Mouse (Mus musculus): ENCODE measurements around the gene Gpr141. TPM values are rescaled to one million over a fixed set of nuclear protein-coding genes. Genes with fewer than 3 reads are reported as not detected.
"Not testable (repeated sequence)": the region's sequence is repeated elsewhere in the genome, so short reads cannot be mapped to it uniquely, and the experiment has no call there.

The Gpr141 gene
- polyA plus RNA-seq, 1 experiment from 2014 or later: 0.19 TPM

GRCm38 (mm10) chr13:19794942-19795341 is 29.1 kb downstream of the Gpr141 start:
- 93% methylated on average over 3 of the region's 3 CpGs for WGBS
- Histone ChIP-seq H3K27me3 (replicated peaks; ENCODE audit: low read depth, poor library complexity, severe bottlenecking) (no peaks in the 10 kb centered on the region), H3K4me3 (no peak overlapping the region), H3K36me3 (replicated peaks) (no peaks in the 10 kb centered on the region), H3K4me1 (no peaks in the 10 kb centered on the region), H3K27ac (replicated peaks) (no peak overlapping the region), H3K9me3 (no peaks in the 10 kb centered on the region)
- DNase-seq (ENCODE audit: low spot score): no peak

DNA sequence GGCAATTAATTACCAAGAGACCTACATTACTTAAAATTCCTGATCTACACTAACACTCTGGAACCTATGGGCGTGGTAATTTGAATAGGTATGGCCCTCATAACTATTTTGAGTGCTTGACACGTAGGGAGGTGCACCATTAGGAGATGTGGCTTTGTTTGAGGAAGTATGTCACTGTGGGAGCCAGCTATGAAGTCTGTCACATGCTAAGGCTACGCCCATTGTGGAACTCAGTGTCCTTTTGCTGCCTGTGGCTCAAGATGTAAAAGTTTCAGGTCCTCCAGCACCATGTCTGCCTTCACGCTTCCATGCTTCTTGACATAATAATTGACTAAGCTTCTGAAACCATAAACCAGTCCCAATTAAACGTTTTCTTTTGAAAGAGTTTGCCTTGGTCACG is 29.6 kb downstream of the Gpr141 start:
- no peaks in the 10 kb centered on the region for H3K4me1 ChIP-seq
- no peak overlapping the region for H3K27ac ChIP-seq (replicated peaks)
- no peaks in the 10 kb centered on the region for H3K9me3 ChIP-seq
- no peak for DNase-seq (ENCODE audit: low spot score)
- no peaks in the 10 kb centered on the region for H3K36me3 ChIP-seq (replicated peaks)
- no peaks in the 10 kb centered on the region for H3K27me3 ChIP-seq (replicated peaks; ENCODE audit: low read depth, poor library complexity, severe bottlenecking)
- H3K4me3 ChIP-seq: no peak overlapping the region
- 74% methylated on average over 6 of the region's 6 CpGs for WGBS

- whole genome bisulfite sequencing: 82% methylated on average over 4 of the region's 4 CpGs
- Histone ChIP-seq H3K9me3 (no peaks in the 10 kb centered on the region), H3K36me3 (replicated peaks) (no peaks in the 10 kb centered on the region), H3K4me1 (no peaks in the 10 kb centered on the region), H3K4me3 (no peak overlapping the region), H3K27me3 (replicated peaks; ENCODE audit: low read depth, poor library complexity, severe bottlenecking) (no peaks in the 10 kb centered on the region), H3K27ac (replicated peaks) (no peak overlapping the region)
- DNase-seq (ENCODE audit: low spot score): no peak
Observed at GRCm38 (mm10) chr13:19793761-19794160, 30.3 kb downstream of the Gpr141 start.

- H3K36me3 ChIP-seq (replicated peaks); H3K27ac ChIP-seq (replicated peaks); H3K9me3 ChIP-seq; DNase-seq (ENCODE audit: low spot score); H3K4me3 ChIP-seq; H3K4me1 ChIP-seq; H3K27me3 ChIP-seq (replicated peaks; ENCODE audit: low read depth, poor library complexity, severe bottlenecking): not testable (repeated sequence)
- WGBS: 47% methylated on average over 1 of the region's 1 CpGs
Observed at GRCm38 (mm10) chr13:19787946-19788345, 36.1 kb downstream of the Gpr141 start.

DNA sequence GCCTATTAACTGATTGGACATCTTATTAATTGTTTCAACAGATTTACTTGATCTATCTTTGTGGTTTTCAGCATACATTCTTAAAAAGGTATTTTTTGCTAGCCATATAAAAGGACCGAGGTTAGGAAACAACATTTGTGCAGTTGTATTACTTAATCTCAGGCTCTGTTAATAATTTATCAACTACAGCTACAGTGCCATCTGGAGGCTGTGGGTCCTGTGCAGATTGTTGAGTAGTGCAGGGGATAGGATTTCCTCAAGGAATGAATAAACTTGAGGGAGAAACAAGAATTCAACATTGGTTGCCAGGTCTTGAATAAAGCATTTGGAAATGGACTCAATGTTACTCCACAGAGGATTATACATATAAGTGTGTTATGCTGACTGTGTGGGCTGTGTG is 53.9 kb downstream of the Gpr141 start:
- no peak for DNase-seq (ENCODE audit: low spot score)
- H3K27ac ChIP-seq (replicated peaks): no peak overlapping the region
- WGBS: 93% methylated on average over 1 of the region's 1 CpGs
- H3K27me3 ChIP-seq (replicated peaks; ENCODE audit: low read depth, poor library complexity, severe bottlenecking): no peaks in the 10 kb centered on the region
- H3K9me3 ChIP-seq: no peaks in the 10 kb centered on the region
- no peak overlapping the region for H3K4me3 ChIP-seq
- H3K4me1 ChIP-seq: no peaks in the 10 kb centered on the region
- H3K36me3 ChIP-seq (replicated peaks): no peaks in the 10 kb centered on the region

GRCm38 (mm10) chr13:19767202-19767601 is 56.9 kb downstream of the Gpr141 start:
- Histone ChIP-seq H3K9me3 (no peaks in the 10 kb centered on the region), H3K4me1 (no peaks in the 10 kb centered on the region), H3K36me3 (replicated peaks) (no peaks in the 10 kb centered on the region), H3K27ac (replicated peaks) (no peak overlapping the region), H3K4me3 (no peak overlapping the region), H3K27me3 (replicated peaks; ENCODE audit: low read depth, poor library complexity, severe bottlenecking) (no peaks in the 10 kb centered on the region)
- no peak for DNase-seq (ENCODE audit: low spot score)
- WGBS: 76% methylated on average over 2 of the region's 2 CpGs

GRCm38 (mm10) chr13:19764276-19764675 is 59.8 kb downstream of the Gpr141 start:
- H3K27ac ChIP-seq (replicated peaks): no peak overlapping the region
- DNase-seq (ENCODE audit: low spot score): no peak
- no peaks in the 10 kb centered on the region for H3K9me3 ChIP-seq
- WGBS: 89% methylated on average over 4 of the region's 4 CpGs
- H3K36me3 ChIP-seq (replicated peaks): no peaks in the 10 kb centered on the region
- no peaks in the 10 kb centered on the region for H3K4me1 ChIP-seq
- H3K4me3 ChIP-seq: no peak overlapping the region
- H3K27me3 ChIP-seq (replicated peaks; ENCODE audit: low read depth, poor library complexity, severe bottlenecking): no peaks in the 10 kb centered on the region

GRCm38 (mm10) chr13:19763211-19763610 is 60.8 kb downstream of the Gpr141 start:
- H3K27ac ChIP-seq (replicated peaks): no peak overlapping the region
- H3K4me1 ChIP-seq: no peaks in the 10 kb centered on the region
- no peaks in the 10 kb centered on the region for H3K27me3 ChIP-seq (replicated peaks; ENCODE audit: low read depth, poor library complexity, severe bottlenecking)
- 92% methylated on average over 1 of the region's 1 CpGs for WGBS
- DNase-seq (ENCODE audit: low spot score): no peak
- no peaks in the 10 kb centered on the region for H3K9me3 ChIP-seq
- H3K36me3 ChIP-seq (replicated peaks): no peaks in the 10 kb centered on the region
- no peak overlapping the region for H3K4me3 ChIP-seq

DNA sequence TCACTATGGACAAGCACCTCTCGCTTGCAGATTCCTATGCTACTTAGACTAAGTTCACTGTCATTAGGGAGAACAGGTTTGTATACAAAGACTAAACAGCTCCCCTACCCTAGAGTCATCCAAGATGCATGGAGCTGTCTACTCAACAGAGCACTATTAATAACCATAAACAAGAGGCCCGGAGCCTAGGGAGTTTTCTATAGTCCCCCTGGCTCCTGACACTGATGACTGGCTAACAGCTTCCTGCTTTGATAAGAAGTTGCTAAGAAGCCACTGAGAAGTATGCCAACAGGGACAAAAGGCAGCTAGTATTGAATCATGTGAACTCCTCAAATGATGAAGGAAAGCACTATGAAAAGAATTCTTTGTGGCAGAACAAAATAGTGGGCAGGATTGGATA is 78.3 kb downstream of the Gpr141 start:
- Histone ChIP-seq H3K27me3 (replicated peaks; ENCODE audit: low read depth, poor library complexity, severe bottlenecking) (no peaks in the 10 kb centered on the region), H3K36me3 (replicated peaks) (no peaks in the 10 kb centered on the region), H3K4me3 (no peak overlapping the region), H3K4me1 (no peaks in the 10 kb centered on the region), H3K9me3 (no peaks in the 10 kb centered on the region), H3K27ac (replicated peaks) (no peak overlapping the region)
- no peak for DNase-seq (ENCODE audit: low spot score)
- 79% methylated on average over 2 of the region's 2 CpGs for WGBS

DNA sequence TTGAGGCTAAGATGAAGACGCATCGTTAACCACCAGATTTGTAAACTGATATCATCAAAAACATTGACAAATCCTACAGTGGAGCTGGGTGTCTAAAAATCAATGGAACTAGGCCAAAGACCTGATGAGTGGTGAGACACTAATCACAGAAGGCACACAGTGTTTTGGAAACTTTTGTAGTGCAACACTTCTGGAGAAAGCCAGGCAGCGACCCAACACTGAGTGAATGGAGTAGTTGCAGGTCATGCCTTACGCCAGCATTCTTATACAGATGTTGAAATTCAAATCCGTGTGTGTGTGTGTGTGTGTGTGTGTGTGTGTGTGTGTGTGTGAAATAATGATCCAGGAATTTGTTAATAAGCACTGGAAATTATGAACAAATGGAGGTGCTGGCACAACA is 79.5 kb downstream of the Gpr141 start:
- H3K4me3 ChIP-seq: no peak overlapping the region
- no peak overlapping the region for H3K27ac ChIP-seq (replicated peaks)
- no peak for DNase-seq (ENCODE audit: low spot score)
- H3K4me1 ChIP-seq: no peaks in the 10 kb centered on the region
- no peaks in the 10 kb centered on the region for H3K27me3 ChIP-seq (replicated peaks; ENCODE audit: low read depth, poor library complexity, severe bottlenecking)
- no peaks in the 10 kb centered on the region for H3K36me3 ChIP-seq (replicated peaks)
- H3K9me3 ChIP-seq: no peaks in the 10 kb centered on the region
- 89% methylated on average over 5 of the region's 5 CpGs for WGBS

GRCm38 (mm10) chr13:19734597-19734996 is 89.5 kb downstream of the Gpr141 start:
- DNase-seq (ENCODE audit: low spot score): no peak
- Histone ChIP-seq H3K27me3 (replicated peaks; ENCODE audit: low read depth, poor library complexity, severe bottlenecking) (no peaks in the 10 kb centered on the region), H3K36me3 (replicated peaks) (no peaks in the 10 kb centered on the region), H3K9me3 (no peaks in the 10 kb centered on the region), H3K4me3 (no peak overlapping the region), H3K4me1 (no peaks in the 10 kb centered on the region), H3K27ac (replicated peaks) (no peak overlapping the region)
- WGBS: 87% methylated on average over 5 of the region's 5 CpGs

GRCm38 (mm10) chr13:19730826-19731225 is 93.2 kb downstream of the Gpr141 start:
- DNase-seq (ENCODE audit: low spot score): no peak
- no peaks in the 10 kb centered on the region for H3K36me3 ChIP-seq (replicated peaks)
- 87% methylated on average over 2 of the region's 2 CpGs for WGBS
- no peaks in the 10 kb centered on the region for H3K9me3 ChIP-seq
- H3K27ac ChIP-seq (replicated peaks): no peak overlapping the region
- no peaks in the 10 kb centered on the region for H3K27me3 ChIP-seq (replicated peaks; ENCODE audit: low read depth, poor library complexity, severe bottlenecking)
- H3K4me3 ChIP-seq: no peak overlapping the region
- H3K4me1 ChIP-seq: no peaks in the 10 kb centered on the region

DNA sequence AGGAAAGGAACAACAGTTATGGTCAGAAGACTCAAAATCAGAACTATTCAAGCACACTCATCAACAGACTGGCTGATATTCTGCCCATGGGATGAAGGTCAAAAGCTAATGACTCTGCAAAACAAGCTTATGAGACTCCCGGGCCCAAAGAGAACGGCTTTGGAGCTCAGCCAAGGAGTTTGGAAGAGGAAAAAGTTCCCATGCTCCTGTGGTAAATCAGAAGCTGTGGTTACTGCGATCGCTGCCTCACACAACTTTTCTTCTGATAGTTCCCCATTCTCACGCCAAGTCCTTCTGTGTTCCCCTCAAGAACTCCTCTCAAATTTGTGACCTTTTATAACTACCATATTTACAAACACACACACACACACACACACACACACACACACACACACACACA is 105.1 kb downstream of the Gpr141 start:
- no peaks in the 10 kb centered on the region for H3K4me1 ChIP-seq
- no peak overlapping the region for H3K27ac ChIP-seq (replicated peaks)
- H3K36me3 ChIP-seq (replicated peaks): no peaks in the 10 kb centered on the region
- H3K27me3 ChIP-seq (replicated peaks; ENCODE audit: low read depth, poor library complexity, severe bottlenecking): no peaks in the 10 kb centered on the region
- no peak overlapping the region for H3K4me3 ChIP-seq
- no peak for DNase-seq (ENCODE audit: low spot score)
- H3K9me3 ChIP-seq: no peaks in the 10 kb centered on the region
- WGBS: 90% methylated on average over 5 of the region's 5 CpGs

- Histone ChIP-seq H3K36me3 (replicated peaks) (no peaks in the 10 kb centered on the region), H3K9me3 (no peaks in the 10 kb centered on the region), H3K4me3 (no peak overlapping the region), H3K27ac (replicated peaks) (no peak overlapping the region), H3K4me1 (no peaks in the 10 kb centered on the region), H3K27me3 (replicated peaks; ENCODE audit: low read depth, poor library complexity, severe bottlenecking) (no peaks in the 10 kb centered on the region)
- no peak for DNase-seq (ENCODE audit: low spot score)
- WGBS: 92% methylated on average over 2 of the region's 2 CpGs
Observed at GRCm38 (mm10) chr13:19717201-19717600, 106.9 kb downstream of the Gpr141 start.
